Mouse (Mus musculus) CH12.LX (cell line): Measurements from ENCODE around the gene Sall1. TPM values are rescaled to one million over a fixed set of nuclear protein-coding genes. Genes with fewer than 3 reads are reported as not detected.

ENCODE experiments used
- DNase-seq: peaks from one replicate; pipeline ENCODE4 v3.0.0-alpha.2; 2013; ENCODE audit errors: extremely low read depth
- H3K27ac ChIP-seq: 2 replicates; pipeline ENCODE4 v1.5.1; 2012; ENCODE audit warnings: low read depth, mild to moderate bottlenecking, control low read depth, moderate library complexity; ENCODE audit not compliant: insufficient read depth
- H3K27me3 ChIP-seq: replicated peaks from 2 replicates; pipeline ENCODE3; 2012; ENCODE audit warnings: inconsistent platforms
- H3K36me3 ChIP-seq, 2 experiments: replicated peaks in 1 of 2; 2 replicates each; pipeline versions ENCODE3 to v1.6.1; 2012; ENCODE audit warnings: inconsistent platforms in 1 of 2, low read length in 1 of 2, mild to moderate bottlenecking in 1 of 2, mixed read lengths in 1 of 2, moderate library complexity in 1 of 2; ENCODE audit not compliant: control insufficient read depth in 1 of 2, insufficient read depth in 1 of 2
- H3K4me1 ChIP-seq, 2 experiments: 2 replicates each; pipeline ENCODE4 v1.6.1; 2012; ENCODE audit warnings: inconsistent platforms in 1 of 2, moderate library complexity in 1 of 2; ENCODE audit not compliant: insufficient read depth in 2 of 2, control insufficient read depth in 1 of 2
- H3K4me2 ChIP-seq: 2 replicates; pipeline ENCODE4 v1.6.1; 2012; ENCODE audit warnings: low read depth, mild to moderate bottlenecking, control low read depth; ENCODE audit not compliant: poor library complexity, insufficient read depth, severe bottlenecking
- H3K4me3 ChIP-seq, 3 experiments: fragments of 150-350 bp in 1 of 3; sonication (generic) in 1 of 3; replicated peaks in 1 of 3; 2 replicates each; pipeline versions ENCODE3 to v1.5.1; 2011 to 2012; ENCODE audit warnings: low read depth in 2 of 3, low read length in 2 of 3, mild to moderate bottlenecking in 2 of 3, moderate library complexity in 2 of 3, control low read depth in 1 of 3, improper control_type of control experiment in 1 of 3, inconsistent platforms in 1 of 3, mixed read lengths in 1 of 3; ENCODE audit not compliant: poor library complexity in 1 of 3
- H3K79me2 ChIP-seq: replicated peaks from 2 replicates; pipeline ENCODE4 v1.6.1; 2012; ENCODE audit warnings: mild to moderate bottlenecking, moderate library complexity; ENCODE audit not compliant: control insufficient read depth, poor library complexity, insufficient read depth, severe bottlenecking; ENCODE audit errors: extremely low read depth
- H3K9ac ChIP-seq: 2 replicates; pipeline ENCODE4 v1.6.1; 2012; ENCODE audit warnings: low read depth, mild to moderate bottlenecking, control low read depth, moderate library complexity; ENCODE audit not compliant: insufficient read depth
- H3K9me3 ChIP-seq: replicated peaks from 2 replicates; pipeline ENCODE3; 2012; ENCODE audit warnings: low read length, inconsistent platforms, mixed read lengths
- BHLHE40 ChIP-seq: IDR thresholded peaks from 2 replicates; pipeline ENCODE4 v1.6.1; 2011; ENCODE audit warnings: mild to moderate bottlenecking, low read depth, low read length, improper control_type of control experiment
- CHD1 ChIP-seq: IDR thresholded peaks from 2 replicates; pipeline ENCODE4 v1.6.1; 2012; ENCODE audit warnings: low read depth, low read length, improper control_type of control experiment, inconsistent platforms
- CTCF ChIP-seq, 2 experiments: IDR thresholded peaks in 1 of 2; conservative IDR thresholded peaks in 1 of 2; 2 replicates each; pipeline ENCODE4 v1.5.1; 2011 to 2012; ENCODE audit warnings: low read depth in 2 of 2, low read length in 2 of 2, improper control_type of control experiment in 1 of 2, inconsistent platforms in 1 of 2, mild to moderate bottlenecking in 1 of 2, moderate library complexity in 1 of 2
- ELF1 ChIP-seq: IDR thresholded peaks from 2 replicates; pipeline ENCODE4 v1.6.1; 2014; ENCODE audit warnings: low read depth, mild to moderate bottlenecking, inconsistent platforms, low read length, improper control_type of control experiment
- EP300 ChIP-seq: IDR thresholded peaks from 2 replicates; pipeline ENCODE4 v1.6.1; 2011; ENCODE audit warnings: low read length, improper control_type of control experiment
- ETS1 ChIP-seq: conservative IDR thresholded peaks from 2 replicates; pipeline ENCODE4 v1.6.1; 2012; ENCODE audit warnings: low read depth, mild to moderate bottlenecking, inconsistent platforms, low read length, improper control_type of control experiment, moderate library complexity
- GABPA ChIP-seq: IDR thresholded peaks from 2 replicates; pipeline ENCODE4 v1.6.1; 2012; ENCODE audit warnings: low read depth, low read length, improper control_type of control experiment, inconsistent platforms; ENCODE audit not compliant: insufficient replicate concordance
- IRF4 ChIP-seq: IDR thresholded peaks from 2 replicates; pipeline ENCODE4 v1.6.1; 2014; ENCODE audit warnings: low read depth, mild to moderate bottlenecking, inconsistent platforms, low read length, improper control_type of control experiment
- JUN ChIP-seq: IDR thresholded peaks from 2 replicates; pipeline ENCODE4 v1.6.1; 2011; ENCODE audit warnings: low read depth, mild to moderate bottlenecking, low read length, improper control_type of control experiment, moderate library complexity; ENCODE audit not compliant: insufficient read depth
- JUND ChIP-seq: conservative IDR thresholded peaks from 2 replicates; pipeline ENCODE4 v1.6.1; 2011; ENCODE audit warnings: low read depth, low read length, improper control_type of control experiment
- KAT2A ChIP-seq: IDR thresholded peaks from 2 replicates; pipeline ENCODE4 v1.6.1; 2012; ENCODE audit warnings: low read length, improper control_type of control experiment, inconsistent platforms; ENCODE audit not compliant: insufficient replicate concordance
- MAFK ChIP-seq: IDR thresholded peaks from 2 replicates; pipeline ENCODE4 v1.6.1; 2011; ENCODE audit warnings: low read length, improper control_type of control experiment; ENCODE audit not compliant: insufficient replicate concordance
- MAX ChIP-seq: IDR thresholded peaks from 2 replicates; pipeline ENCODE4 v1.6.1; 2011; ENCODE audit warnings: low read length, improper control_type of control experiment
- MEF2A ChIP-seq: IDR thresholded peaks from 2 replicates; pipeline ENCODE4 v1.6.1; 2014; ENCODE audit warnings: low read depth, mild to moderate bottlenecking, inconsistent platforms, low read length, improper control_type of control experiment, borderline replicate concordance
- MYC ChIP-seq: IDR thresholded peaks from 2 replicates; pipeline ENCODE4 v1.6.1; 2011; ENCODE audit warnings: low read depth, mild to moderate bottlenecking, improper control_type of control experiment, low read length
- PAX5 ChIP-seq: IDR thresholded peaks from 2 replicates; pipeline ENCODE4 v1.6.1; 2012; ENCODE audit warnings: low read length, inconsistent platforms, mixed read lengths
- POLR2AphosphoS2 ChIP-seq: IDR thresholded peaks from 2 replicates; pipeline ENCODE4 v1.6.1; 2011; ENCODE audit warnings: low read depth, low read length, improper control_type of control experiment
- RAD21 ChIP-seq: IDR thresholded peaks from 2 replicates; pipeline ENCODE4 v1.6.1; 2011; ENCODE audit warnings: low read depth, mild to moderate bottlenecking, low read length, improper control_type of control experiment, moderate library complexity
- RCOR1 ChIP-seq: conservative IDR thresholded peaks from 2 replicates; pipeline ENCODE4 v1.6.1; 2012; ENCODE audit warnings: low read depth, mild to moderate bottlenecking, inconsistent platforms, low read length, improper control_type of control experiment
- SIN3A ChIP-seq: IDR thresholded peaks from 2 replicates; pipeline ENCODE4 v1.6.1; 2012; ENCODE audit warnings: low read length, improper control_type of control experiment, inconsistent platforms
- SMC3 ChIP-seq: IDR thresholded peaks from 2 replicates; pipeline ENCODE4 v1.6.1; 2011; ENCODE audit warnings: low read depth, low read length, improper control_type of control experiment
- TBP ChIP-seq: conservative IDR thresholded peaks from 2 replicates; pipeline ENCODE4 v1.6.1; 2011; ENCODE audit warnings: low read depth, low read length, improper control_type of control experiment
- USF1 ChIP-seq: IDR thresholded peaks from 2 replicates; pipeline ENCODE4 v1.6.1; 2014; ENCODE audit warnings: low read depth, mild to moderate bottlenecking, inconsistent platforms, low read length, improper control_type of control experiment
- USF2 ChIP-seq: conservative IDR thresholded peaks from 2 replicates; pipeline ENCODE4 v1.6.1; 2011; ENCODE audit warnings: low read depth, low read length, improper control_type of control experiment
- ZKSCAN1 ChIP-seq: IDR thresholded peaks from 2 replicates; pipeline ENCODE4 v1.6.1; 2012; ENCODE audit warnings: low read depth, inconsistent platforms, low read length, improper control_type of control experiment, borderline replicate concordance
- ZMIZ1 ChIP-seq: IDR thresholded peaks from 2 replicates; pipeline ENCODE4 v1.6.1; 2012; ENCODE audit warnings: low read depth, mild to moderate bottlenecking, inconsistent platforms, low read length, improper control_type of control experiment
- ZNF384 ChIP-seq: IDR thresholded peaks from 2 replicates; pipeline ENCODE4 v1.6.1; 2012; ENCODE audit warnings: low read depth, low read length, improper control_type of control experiment, inconsistent platforms
- dilution Hi-C: fragments of 300-500 bp; cut with MboI; formaldehyde crosslinking; loops from 2 replicates; pipeline ENCODE4 v1.14.3; 2020; ENCODE audit warnings: low sequenced_read_pairs; ENCODE audit not compliant: extremely low pct_unique_long_range_greater_than_20kb, extremely low pct_ligation_motif_present
- in situ Hi-C: fragments of 300-500 bp; cut with MboI; formaldehyde crosslinking; loops from 3 replicates; pipeline ENCODE4 v1.14.3; 2019; ENCODE audit warnings: low sequenced_read_pairs, low pct_ligation_motif_present, low pct_unique_long_range_greater_than_20kb, mixed read lengths
- polyA plus RNA-seq: library from polyadenylated mRNA; unstranded; fragments of >175 nt; gene quantifications from 2 replicates; pipeline ENCODE4 v1.2.1, GENCODE M21; 2012; ENCODE audit warnings: low read depth; ENCODE audit not compliant: insufficient read length
- total RNA-seq, 2 experiments: library from RNA; depleted of rRNA; stranded (reverse); fragments of 300-350 nt in 1 of 2; fragments of >200 nt in 1 of 2; gene quantifications; 2 replicates each; pipeline ENCODE4 v1.2.3; 2012 to 2014

The Sall1 gene
- total and polyA plus RNA-seq, 3 experiments: not detected

- TF ChIP-seq SIN3A (no peak), JUN (no peak), ETS1 (peak; percentile 28; the same call in 1 of the 2 replicates), MEF2A (peak; percentile 45; the same call in 1 of the 2 replicates), EP300 (peak; percentile 56), USF2 (no peak), SMC3 (no peak), MYC (no peak), MAX (no peak), IRF4 (no peak)
These were observed 40.5 kb downstream of the Sall1 start (continued) for GRCm38 (mm10) chr8:89003336-89003896.

GRCm38 (mm10) chr8:89002128-89002527 lies 41.8 kb downstream of the Sall1 start:
- DNase-seq: peak; percentile 42
- Histone ChIP-seq H3K9ac (no peak overlapping the region), H3K4me1 (peaks cover 8 to 43% of the 10 kb centered on the region in 2 experiments), H3K79me2 (no peaks in the 10 kb centered on the region), H3K4me2 (no peak overlapping the region), H3K27me3 (no peaks in the 10 kb centered on the region), H3K27ac (no peak overlapping the region), H3K9me3 (peaks cover 39% of the 10 kb centered on the region), H3K4me3 (no peak overlapping the region), H3K36me3 (no peaks in the 10 kb centered on the region)
- TF ChIP-seq ZMIZ1: no peak
- TF ChIP-seq USF1: no peak
- TF ChIP-seq BHLHE40: no peak
- TF ChIP-seq MAFK: no peak
- TF ChIP-seq RAD21: no peak
- dilution Hi-C loops: no loop called here
- in situ Hi-C loops: no loop called here

GRCm38 (mm10) chr8:88997276-88997675 lies 46.7 kb downstream of the Sall1 start:
- dilution Hi-C loops (no loop called here), in situ Hi-C loops (no loop called here)
- no peaks in the 10 kb centered on the region for H3K79me2 ChIP-seq
- peaks cover 58% of the 10 kb centered on the region for H3K9me3 ChIP-seq
- no peaks in the 10 kb centered on the region for H3K27me3 ChIP-seq
- H3K4me2 ChIP-seq: no peak overlapping the region
- no peak for DNase-seq
- peaks cover 3 to 25% of the 10 kb centered on the region in 2 experiments; a peak in 3 of 4 replicates for H3K4me1 ChIP-seq
- no peak overlapping the region for H3K4me3 ChIP-seq
- H3K27ac ChIP-seq: no peak overlapping the region
- TF ChIP-seq GABPA (no peak), CTCF (conservative IDR thresholded peaks at IDR 0.05 in 1 of 2, IDR thresholded peaks at IDR 0.05 in 1 of 2; ENCODE audit: low read depth in 2 of 2, low read length in 2 of 2) (no peak), MEF2A (no peak), POLR2AphosphoS2 (no peak), USF2 (no peak), JUND (no peak), ETS1 (no peak), MAX (no peak), CHD1 (no peak), ZKSCAN1 (no peak), ELF1 (no peak), IRF4 (no peak), RCOR1 (no peak), EP300 (no peak), PAX5 (no peak), TBP (no peak), KAT2A (no peak), BHLHE40 (no peak), ZNF384 (no peak)
- TF ChIP-seq, all 38 proteins: peak for 0
- H3K9ac ChIP-seq: no peak overlapping the region
- no peaks in the 10 kb centered on the region for H3K36me3 ChIP-seq
